Mouse (Mus musculus): Measurements from ENCODE around the gene Elf2. TPM values are rescaled to one million over a fixed set of nuclear protein-coding genes. Genes with fewer than 3 reads are reported as not detected.

Gene Elf2
- polyA plus RNA-seq, 1 experiment from 2014 or later: 56.2 TPM

GRCm38 (mm10) chr3:51380660-51381014 is 40.2 kb upstream of the Elf2 start:
- TF ChIP-seq CTCF (IDR thresholded peaks at IDR 0.05; ENCODE audit: low read depth): 0 out of 2 replicates have a peak, but pooled peaks have one; percentile 23
- no peaks in the 10 kb centered on the region for H3K36me3 ChIP-seq (ENCODE audit: insufficient read depth, low read length)
- H3K9ac ChIP-seq (ENCODE audit: low read depth, low read length): no peak overlapping the region
- no peak overlapping the region for H3K27ac ChIP-seq
- ATAC-seq (replicated peaks; ENCODE audit: low FRiP score, low read depth) (no peak), DNase-seq (ENCODE audit: low spot score) (no peak)
- H3K9me3 ChIP-seq (replicated peaks; ENCODE audit: low read length): no peaks in the 10 kb centered on the region
- 65% methylated on average over 2 of the region's 5 CpGs for WGBS
- no peak overlapping the region for H3K4me3 ChIP-seq (replicated peaks; ENCODE audit: low read depth, low read length)
- no peaks in the 10 kb centered on the region for H3K27me3 ChIP-seq (ENCODE audit: insufficient read depth, low read length)
- no peak overlapping the region for H3K4me2 ChIP-seq (ENCODE audit: low read length)
- H3K4me1 ChIP-seq (replicated peaks; ENCODE audit: insufficient read depth, low read length): no peaks in the 10 kb centered on the region

- Histone ChIP-seq H3K4me2 (ENCODE audit: low read length) (no peak overlapping the region), H3K4me1 (replicated peaks; ENCODE audit: insufficient read depth, low read length) (no peaks in the 10 kb centered on the region), H3K9me3 (replicated peaks; ENCODE audit: low read length) (no peaks in the 10 kb centered on the region), H3K27ac (no peak overlapping the region), H3K27me3 (ENCODE audit: insufficient read depth, low read length) (no peaks in the 10 kb centered on the region), H3K9ac (ENCODE audit: low read depth, low read length) (no peak overlapping the region), H3K36me3 (ENCODE audit: insufficient read depth, low read length) (no peaks in the 10 kb centered on the region), H3K4me3 (replicated peaks; ENCODE audit: low read depth, low read length) (no peak overlapping the region)
- no peak for TF ChIP-seq CTCF (IDR thresholded peaks at IDR 0.05; ENCODE audit: low read depth)
- 56% methylated on average over 5 of the region's 5 CpGs for WGBS
- ATAC-seq (replicated peaks; ENCODE audit: low FRiP score, low read depth): 0 out of 2 replicates have a peak, but pooled peaks have one; percentile 22
- peak; percentile 72 for DNase-seq (ENCODE audit: low spot score)
Measured at GRCm38 (mm10) chr3:51379786-51380659, 39.6 kb upstream of the Elf2 start.

DNA sequence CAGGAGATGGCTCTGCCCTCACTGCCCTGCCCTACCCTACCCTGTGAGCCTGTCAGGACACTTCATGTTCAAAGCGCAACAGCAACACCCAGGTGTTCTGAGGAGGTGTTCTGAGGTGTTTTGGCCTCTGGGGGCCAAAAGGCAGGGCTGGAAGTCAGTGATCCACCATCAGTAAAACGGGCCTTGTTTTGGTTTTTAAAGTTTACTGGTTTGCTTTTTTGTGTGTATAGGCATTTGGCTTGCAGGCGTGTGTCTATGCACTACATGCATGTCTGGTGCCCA is 38.1 kb upstream of the Elf2 start:
- 82% methylated on average over 3 of the region's 3 CpGs for WGBS
- Histone ChIP-seq H3K27ac (no peak overlapping the region), H3K9me3 (replicated peaks; ENCODE audit: low read length) (no peaks in the 10 kb centered on the region), H3K4me1 (replicated peaks; ENCODE audit: insufficient read depth, low read length) (no peaks in the 10 kb centered on the region), H3K4me3 (replicated peaks; ENCODE audit: low read depth, low read length) (peak overlapping the region; percentile 17; the same call in 1 of the 2 replicates), H3K4me2 (ENCODE audit: low read length) (peak overlapping the region; percentile 53), H3K9ac (ENCODE audit: low read depth, low read length) (0 out of 2 replicates have a peak overlapping the region, but pooled peaks have one; percentile 9), H3K36me3 (ENCODE audit: insufficient read depth, low read length) (no peaks in the 10 kb centered on the region), H3K27me3 (ENCODE audit: insufficient read depth, low read length) (no peaks in the 10 kb centered on the region)
- DNase-seq (ENCODE audit: low spot score): no peak
- no peak for TF ChIP-seq CTCF (IDR thresholded peaks at IDR 0.05; ENCODE audit: low read depth)
- ATAC-seq (replicated peaks; ENCODE audit: low FRiP score, low read depth): no peak

DNA sequence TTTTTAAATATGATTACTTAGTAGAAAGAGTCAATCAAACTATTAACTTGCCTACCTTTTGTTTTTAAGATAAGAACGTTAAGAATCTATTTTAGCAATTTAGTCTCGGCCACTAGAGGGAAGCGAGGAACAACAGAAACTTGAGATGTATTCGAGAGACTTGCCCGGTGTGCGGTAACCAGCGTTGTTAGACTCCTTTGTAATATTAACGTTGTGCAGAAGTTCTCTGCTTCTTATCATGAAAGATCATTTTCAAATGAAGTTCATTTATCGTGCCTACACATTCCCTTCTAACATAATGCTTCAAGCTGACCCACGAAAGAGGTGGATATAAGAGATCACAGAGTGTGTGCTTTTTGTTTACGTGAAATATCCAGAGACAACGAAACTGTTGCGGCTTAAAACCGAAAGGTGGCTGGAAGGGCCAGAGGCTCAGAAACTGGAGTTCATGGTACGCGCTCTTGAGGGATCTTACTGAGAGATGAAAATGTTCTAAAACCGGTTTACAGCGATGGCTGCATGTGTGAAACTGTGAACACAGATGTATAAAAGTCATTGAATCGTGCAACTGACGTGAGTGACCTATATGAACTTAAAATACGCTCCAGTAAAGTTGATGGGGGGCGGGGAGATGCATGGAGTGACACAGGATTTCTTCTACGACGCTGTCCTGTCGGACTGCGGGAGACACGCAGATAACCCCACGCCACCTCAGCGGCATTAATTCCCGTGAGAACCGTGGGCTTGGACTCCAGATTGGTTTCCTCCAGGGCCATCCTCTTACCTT is 37.6 kb upstream of the Elf2 start:
- TF ChIP-seq CTCF (IDR thresholded peaks at IDR 0.05; ENCODE audit: low read depth): peak; percentile 75
- Histone ChIP-seq H3K27me3 (ENCODE audit: insufficient read depth, low read length) (no peaks in the 10 kb centered on the region), H3K9ac (ENCODE audit: low read depth, low read length) (peak overlapping the region; percentile 9; the same call in 1 of the 2 replicates), H3K27ac (no peak overlapping the region), H3K4me2 (ENCODE audit: low read length) (peak overlapping the region; percentile 53), H3K36me3 (ENCODE audit: insufficient read depth, low read length) (no peaks in the 10 kb centered on the region), H3K9me3 (replicated peaks; ENCODE audit: low read length) (no peaks in the 10 kb centered on the region), H3K4me1 (replicated peaks; ENCODE audit: insufficient read depth, low read length) (no peaks in the 10 kb centered on the region), H3K4me3 (replicated peaks; ENCODE audit: low read depth, low read length) (peak overlapping the region; percentile 17)
- WGBS: 31% methylated on average over 31 of the region's 31 CpGs
- DNase-seq (ENCODE audit: low spot score): peak; percentile 90
- no peak for ATAC-seq (replicated peaks; ENCODE audit: low FRiP score, low read depth)

- no peaks in the 10 kb centered on the region for H3K4me1 ChIP-seq (replicated peaks; ENCODE audit: insufficient read depth, low read length)
- DNase-seq (ENCODE audit: low spot score) (peak; percentile 59), ATAC-seq (replicated peaks; ENCODE audit: low FRiP score, low read depth) (no peak)
- no peak overlapping the region for H3K4me2 ChIP-seq (ENCODE audit: low read length)
- peak; percentile 74 for TF ChIP-seq CTCF (IDR thresholded peaks at IDR 0.05; ENCODE audit: low read depth)
- H3K27me3 ChIP-seq (ENCODE audit: insufficient read depth, low read length): no peaks in the 10 kb centered on the region
- H3K9me3 ChIP-seq (replicated peaks; ENCODE audit: low read length): no peaks in the 10 kb centered on the region
- no peak overlapping the region for H3K9ac ChIP-seq (ENCODE audit: low read depth, low read length)
- H3K4me3 ChIP-seq (replicated peaks; ENCODE audit: low read depth, low read length): no peak overlapping the region
- no peaks in the 10 kb centered on the region for H3K36me3 ChIP-seq (ENCODE audit: insufficient read depth, low read length)
- 82% methylated on average over 19 of the region's 19 CpGs for WGBS
- no peak overlapping the region for H3K27ac ChIP-seq
Measured at GRCm38 (mm10) chr3:51375307-51376265, 35.1 kb upstream of the Elf2 start.
